Mouse (Mus musculus) stomach, postnatal 0 days (tissue): ENCODE results near the gene Iffo1.

Experiments
- CTCF ChIP-seq: IDR thresholded peaks from 2 replicates; pipeline ENCODE4 v1.5.1; 2016; ENCODE audit warnings: antibody characterized with exemption, low read depth, mild to moderate bottlenecking, moderate library complexity
- EP300 ChIP-seq: optimal IDR thresholded peaks from 2 replicates; pipeline ENCODE3; 2016; ENCODE audit warnings: antibody characterized with exemption

DNA sequence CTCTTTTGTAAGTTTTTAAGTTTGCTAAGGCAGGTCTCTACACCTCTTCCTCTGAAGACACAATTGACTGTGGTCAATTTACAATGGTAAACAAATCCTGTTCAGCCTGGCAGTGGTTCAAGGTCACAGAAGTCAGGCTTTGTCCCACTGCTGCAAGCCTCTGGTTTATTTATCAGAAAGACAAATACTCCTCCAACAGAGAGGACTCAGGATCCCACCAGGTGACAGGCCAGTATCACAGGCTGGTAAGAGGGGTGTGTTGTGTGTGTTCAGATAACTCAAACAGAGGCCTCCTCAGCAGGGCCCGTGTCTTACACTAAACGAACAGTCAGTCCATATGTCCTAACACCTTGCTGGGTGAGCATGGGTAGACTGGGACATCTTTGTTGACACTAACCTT, 27.4 kb downstream of the Iffo1 start:
- TF ChIP-seq CTCF (no peak), EP300 (no peak)
